Mouse (Mus musculus) adipose tissue, adult 10 weeks (tissue): ENCODE measurements around the gene Gm7534. TPM values are rescaled to one million over a fixed set of nuclear protein-coding genes. Genes with fewer than 3 reads are reported as not detected.

Experiments used
- polyA plus RNA-seq: library from polyadenylated mRNA; stranded (reverse); fragments of 350-450 nt; fragmentation: Illumina TruSeq; extraction: RNeasy Lipid Tissue Mini Kit (QIAGEN cat#74804); gene quantifications from one replicate; pipeline ENCODE4 v1.2.3, GENCODE M21; 2014; ENCODE audit warnings: low read depth, low replicate concordance

Gene Gm7534
- not detected for polyA plus RNA-seq

DNA sequence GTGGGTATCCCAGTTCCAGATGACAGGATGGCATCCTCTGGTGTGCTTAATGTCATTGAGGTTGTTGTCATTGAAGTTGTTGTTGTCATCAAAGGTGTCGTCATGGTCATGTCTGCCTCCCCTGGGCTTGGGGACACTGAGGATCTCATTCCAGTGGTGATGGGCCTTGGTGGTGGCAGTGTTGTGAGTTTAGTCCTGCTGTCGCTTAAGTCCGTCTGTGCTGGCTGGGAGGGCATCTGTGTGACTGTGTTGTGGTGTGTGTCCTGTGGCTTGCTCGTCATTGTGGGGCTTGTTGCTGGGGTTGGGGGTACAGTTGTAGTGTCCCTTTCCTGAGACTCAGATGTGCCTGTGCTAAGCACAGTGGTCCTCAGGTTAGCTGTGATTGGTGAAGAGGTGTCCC lies at the start of gene Gm7534:
Gm7534 (minus strand) TSS at position 101 of the 400 bp plus-strand sequence.

DNA sequence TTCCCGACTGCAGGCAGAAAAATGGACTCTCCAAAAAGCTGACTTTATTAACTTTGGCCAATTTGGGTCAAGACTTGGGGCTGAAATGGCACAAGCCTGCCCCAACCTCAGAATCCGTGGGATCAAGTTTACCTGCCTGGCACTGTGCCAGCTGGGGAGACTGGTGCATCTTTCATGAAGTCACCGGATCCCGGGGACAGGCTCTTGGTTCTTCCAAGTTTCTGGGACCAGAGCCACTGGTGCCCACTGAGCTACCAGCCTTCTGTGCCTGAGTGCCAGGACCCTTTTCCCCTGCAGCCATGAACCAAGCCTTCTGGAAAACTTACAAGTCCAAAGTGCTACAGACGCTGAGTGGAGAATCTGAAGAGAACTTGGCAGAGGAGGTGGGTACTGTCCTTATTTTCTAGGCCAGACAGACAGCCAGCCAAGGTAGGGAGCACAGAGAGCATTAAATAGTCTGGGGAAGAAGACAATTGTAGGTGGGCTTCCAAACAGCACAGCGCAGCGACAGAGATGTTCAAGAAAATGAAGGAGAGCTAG lies 44.0 kb upstream of the Gm7534 start, which contains the start of gene Gm30191:
Gm30191 (plus strand) TSS at position 217 of the 540 bp plus-strand sequence.

DNA sequence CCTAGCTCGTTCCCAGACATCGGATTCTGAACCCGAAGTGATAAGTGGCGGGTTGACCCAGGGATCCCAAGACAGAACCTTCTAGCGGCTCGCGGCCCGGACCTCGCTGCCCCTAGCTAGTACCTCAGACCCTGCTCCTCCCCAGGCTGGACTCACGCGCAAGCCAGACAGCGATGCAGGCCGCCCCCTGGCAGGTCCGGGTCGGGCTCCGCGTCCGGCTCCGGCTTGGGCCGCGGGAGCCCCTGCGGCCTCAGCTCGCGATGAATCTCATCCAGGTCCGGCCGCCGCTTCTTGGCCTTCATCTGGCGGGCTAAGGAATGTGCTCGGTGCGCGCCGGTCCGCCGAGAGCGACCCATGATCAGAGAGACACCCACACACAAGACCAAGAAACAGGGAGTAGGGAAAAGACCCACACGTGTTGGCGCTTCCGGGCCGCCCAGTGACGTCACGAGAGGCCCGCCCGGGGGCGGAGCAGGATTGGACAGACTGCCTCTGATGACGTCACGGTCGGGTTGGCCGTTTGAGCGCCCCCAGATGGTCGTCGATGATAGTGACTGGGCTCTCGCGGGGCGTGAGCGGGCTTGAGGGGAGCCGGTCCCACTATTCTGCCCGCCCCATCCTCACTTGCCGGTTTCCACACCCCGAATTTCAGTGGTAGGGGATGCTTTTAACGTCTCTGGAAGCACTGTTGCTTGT lies 42.5 kb upstream of the Gm7534 start, which contains the start of gene Zfp593:
Zfp593 (minus strand) TSS at position 445 of the 696 bp plus-strand sequence.

DNA sequence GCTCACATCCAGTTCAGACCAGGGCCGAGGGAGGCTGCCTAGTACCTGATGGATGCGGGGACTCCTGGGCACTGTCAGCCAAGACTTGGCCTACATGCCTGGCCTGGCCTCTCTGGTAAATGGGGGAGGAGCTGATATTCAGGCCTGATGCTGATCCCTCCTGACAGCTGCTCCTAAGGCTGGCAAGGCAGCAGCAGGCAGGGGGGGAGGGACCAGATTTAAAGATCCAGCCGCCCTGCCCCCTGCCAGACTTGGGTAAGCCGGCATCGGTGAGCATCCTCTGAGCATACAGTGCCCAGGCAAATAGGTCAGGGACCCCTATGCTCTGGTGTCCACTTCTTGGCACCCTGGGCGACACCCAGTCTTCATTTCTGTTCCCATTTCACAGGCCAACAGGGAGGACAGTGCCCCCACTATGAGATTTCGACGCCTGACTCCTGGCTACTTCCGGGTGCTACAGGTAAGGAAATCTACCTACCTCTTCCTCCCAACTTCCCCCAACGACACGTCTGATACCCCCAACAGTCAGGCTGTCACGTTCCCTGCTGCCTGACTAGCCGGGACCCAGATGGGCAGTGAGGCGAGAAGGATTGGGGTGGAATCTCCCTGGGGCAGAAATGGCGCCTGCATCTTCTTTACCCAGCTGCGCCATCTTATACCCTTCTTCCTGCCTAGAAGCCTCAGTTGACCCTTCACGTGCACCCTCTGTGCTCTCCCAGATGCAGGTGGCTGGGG lies 40.9 kb upstream of the Gm7534 start, which contains the start of gene E130218I03Rik:
E130218I03Rik (plus strand) TSS at position 147 of the 735 bp plus-strand sequence.

DNA sequence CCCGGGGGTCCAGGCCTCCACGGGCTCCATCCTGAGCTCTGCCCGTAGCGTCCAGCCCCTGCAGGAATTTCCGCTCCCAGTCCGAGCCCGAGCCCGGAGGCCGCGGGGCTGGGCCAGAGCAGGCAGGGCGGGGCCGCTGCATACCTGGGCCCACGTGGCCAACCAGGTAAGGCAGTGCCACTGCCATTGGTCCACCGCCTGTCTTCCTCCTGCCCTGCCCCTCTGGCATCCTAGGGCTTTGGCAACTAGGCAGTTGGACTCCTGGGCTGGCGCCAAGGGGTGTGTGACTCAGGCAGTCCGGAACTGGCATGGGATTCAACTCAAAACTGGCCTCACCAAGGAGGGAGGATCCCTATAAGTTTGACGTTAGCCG lies 35.5 kb upstream of the Gm7534 start, which contains the start of gene Cnksr1:
Cnksr1 (minus strand) TSS at position 121 of the 373 bp plus-strand sequence.

DNA sequence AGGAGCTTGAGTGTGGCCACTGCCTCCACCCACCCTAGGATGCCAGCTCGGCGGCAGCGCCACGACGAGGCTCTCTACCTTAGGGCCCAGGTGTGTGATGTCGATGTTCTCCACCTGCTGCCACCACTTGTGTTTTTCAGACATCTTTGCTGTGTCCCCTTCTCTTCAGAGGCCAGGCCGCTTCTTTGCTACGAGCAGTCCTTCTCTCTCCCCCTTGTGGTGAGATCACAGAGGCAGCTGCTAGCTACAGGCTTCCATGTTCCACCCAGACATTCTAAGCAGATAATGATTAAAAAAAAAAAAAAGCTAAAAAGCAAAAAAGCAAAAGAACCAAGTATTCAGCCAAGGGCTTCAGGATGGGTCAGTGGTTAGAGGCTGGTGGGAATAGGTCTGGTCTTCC lies 24.4 kb upstream of the Gm7534 start, which contains the start of gene Catsper4:
Catsper4 (minus strand) TSS at position 190 of the 400 bp plus-strand sequence.

Other genes with a start within 250 kb of the Gm7534 start
- gene Hmgn2, start 234.4 kb downstream of the Gm7534 start, polyA plus RNA-seq, result 248 TPM
- 36.1 TPM for gene Dhdds, start 202.1 kb downstream of the Gm7534 start, polyA plus RNA-seq
- gene Lin28a, start 184.2 kb downstream of the Gm7534 start, polyA plus RNA-seq, result 0.07 TPM
- 0.56 TPM for gene Zfp683, start 149.2 kb downstream of the Gm7534 start, polyA plus RNA-seq
- gene Crybg2, start 142.2 kb downstream of the Gm7534 start, polyA plus RNA-seq, result 3.0 TPM
- gene Cd52, start 107.9 kb downstream of the Gm7534 start, polyA plus RNA-seq, result 3,973 TPM
- gene Ubxn11, start 100.4 kb downstream of the Gm7534 start, polyA plus RNA-seq, result 23.7 TPM
- 448 TPM for gene Sh3bgrl3, start 74.2 kb downstream of the Gm7534 start, polyA plus RNA-seq
- 23.1 TPM for gene Cep85, start 15.9 kb downstream of the Gm7534 start, polyA plus RNA-seq
- 1.6 TPM for gene Catsper4, start 24.4 kb upstream of the Gm7534 start, polyA plus RNA-seq
- 8.3 TPM for gene Cnksr1, start 35.4 kb upstream of the Gm7534 start, polyA plus RNA-seq
- gene E130218I03Rik, start 40.7 kb upstream of the Gm7534 start, polyA plus RNA-seq, result not detected
- gene Zfp593, start 42.6 kb upstream of the Gm7534 start, polyA plus RNA-seq, result 8.1 TPM
- not detected for gene Gm30191, start 43.9 kb upstream of the Gm7534 start, polyA plus RNA-seq
- gene Grrp1, start 51.1 kb upstream of the Gm7534 start, polyA plus RNA-seq, result 7.4 TPM
- 6.7 TPM for gene Pdik1l, start 84.9 kb upstream of the Gm7534 start, polyA plus RNA-seq
- 1.4 TPM for gene Trim63, start 112.1 kb upstream of the Gm7534 start, polyA plus RNA-seq
- 65.8 TPM for gene Slc30a2, start 140.2 kb upstream of the Gm7534 start, polyA plus RNA-seq
- 2.0 TPM for gene Extl1, start 180.8 kb upstream of the Gm7534 start, polyA plus RNA-seq
- 45.9 TPM for gene Pafah2, start 193.3 kb upstream of the Gm7534 start, polyA plus RNA-seq